Comparison of ENCODE assay signal across 8 mouse cellular contexts in the genomic region with DNA sequence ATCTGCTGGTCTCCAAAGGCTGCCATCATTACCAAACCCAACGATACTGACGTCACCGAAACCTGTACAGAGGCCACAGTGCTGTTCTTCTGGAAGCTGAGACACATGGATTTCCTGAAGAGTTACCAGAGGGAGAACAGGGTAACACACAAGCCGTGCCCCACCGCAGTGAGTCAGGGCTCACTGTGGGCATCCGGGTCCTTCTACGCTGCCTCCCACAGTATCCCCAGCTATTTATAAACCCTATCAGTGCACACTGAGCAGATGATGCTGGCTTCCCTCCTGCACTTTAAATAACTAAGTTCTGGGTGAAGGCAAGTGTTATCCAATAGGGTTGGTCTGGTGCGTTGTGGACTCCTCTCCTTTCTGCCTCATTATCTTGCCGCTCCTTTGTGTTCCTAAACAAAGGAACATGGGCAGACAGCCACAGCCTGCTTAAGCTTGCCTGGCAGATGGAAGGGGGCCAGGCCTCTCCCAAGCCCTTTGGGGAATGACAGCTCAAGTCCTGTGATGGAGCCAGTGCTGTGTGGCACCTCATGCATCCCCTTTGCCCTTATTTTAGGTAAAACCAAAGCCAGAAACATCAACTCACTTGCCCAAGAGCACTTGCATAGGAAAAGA.
DNase-seq lines count a peak whose midpoint lies in the region; ATAC-seq lines count a peak whose summit lies in the region.

No protein-coding gene starts in this region.

- peak; percentile 98 for DNase-seq in fat pad, adult 2 months (ENCODE audit: extremely low read depth, low read depth, low spot score)
- no peak for DNase-seq in heart, embryonic 10.5 days (ENCODE audit: low spot score)
- peak; percentile 62 to 65 for DNase-seq in layer of hippocampus, postnatal 10 days (ENCODE audit: low spot score in 2 of 2)
- DNase-seq in midbrain, embryonic 14.5 days = peak; percentile 77

- H3K9ac ChIP-seq in midbrain, embryonic 14.5 days (replicated peaks; ENCODE audit: low read length) = no peak overlapping the region
- H3K9ac ChIP-seq in kidney, embryonic 14.5 days (ENCODE audit: low read depth, low read length) = no peak overlapping the region
- no peak overlapping the region for H3K9ac ChIP-seq in intestine, embryonic 16.5 days (ENCODE audit: low read depth, low read length)

- H3K4me3 ChIP-seq in heart, embryonic 10.5 days = no peak overlapping the region
- no peak overlapping the region for H3K4me3 ChIP-seq in midbrain, embryonic 14.5 days (replicated peaks; ENCODE audit: low read depth, low read length)
- no peak overlapping the region for H3K4me3 ChIP-seq in kidney, embryonic 14.5 days (ENCODE audit: low read length)
- H3K4me3 ChIP-seq in intestine, embryonic 16.5 days (ENCODE audit: low read length) = no peak overlapping the region

- H3K36me3 ChIP-seq in heart, embryonic 10.5 days = no peaks in the 10 kb centered on the region
- H3K36me3 ChIP-seq in midbrain, embryonic 14.5 days (ENCODE audit: control insufficient read depth, insufficient read depth, low read length) = no peaks in the 10 kb centered on the region
- H3K36me3 ChIP-seq in kidney, embryonic 14.5 days (ENCODE audit: control insufficient read depth, insufficient read depth, low read length) = no peaks in the 10 kb centered on the region
- H3K36me3 ChIP-seq in intestine, embryonic 16.5 days (ENCODE audit: control insufficient read depth, insufficient read depth, low read length) = no peaks in the 10 kb centered on the region

- no peaks in the 10 kb centered on the region for H3K27me3 ChIP-seq in heart, embryonic 10.5 days (ENCODE audit: insufficient read depth, poor library complexity, severe bottlenecking)
- H3K27me3 ChIP-seq in midbrain, embryonic 14.5 days (ENCODE audit: control insufficient read depth, insufficient read depth, low read length) = no peaks in the 10 kb centered on the region
- H3K27me3 ChIP-seq in kidney, embryonic 14.5 days (ENCODE audit: control insufficient read depth, insufficient read depth, low read length) = no peaks in the 10 kb centered on the region
- H3K27me3 ChIP-seq in intestine, embryonic 16.5 days (replicated peaks; ENCODE audit: control insufficient read depth, insufficient read depth, low read length) = no peaks in the 10 kb centered on the region

- peak; percentile 22; the same call in 1 of the 2 replicates for ATAC-seq in cerebellum, adult (ENCODE audit: insufficient number of reproducible peaks, low FRiP score, low TSS enrichment)
- ATAC-seq in midbrain, embryonic 14.5 days (ENCODE audit: low FRiP score, low TSS enrichment) = peak; percentile 58; the same call in 1 of the 2 replicates
- ATAC-seq in kidney, embryonic 14.5 days (ENCODE audit: low FRiP score, low TSS enrichment) = no peak
- no peak for ATAC-seq in erythroblast, adult 5-6 weeks (replicated peaks; ENCODE audit: low FRiP score, poor library complexity, severe bottlenecking)
- ATAC-seq in intestine, embryonic 16.5 days = no peak

- peak overlapping the region; percentile 62 for H3K27ac ChIP-seq in heart, embryonic 10.5 days
- 0 out of 2 replicates have a peak overlapping the region, but pooled peaks have one; percentile 4 for H3K27ac ChIP-seq in midbrain, embryonic 14.5 days (replicated peaks; ENCODE audit: low read depth, low read length)
- no peak overlapping the region for H3K27ac ChIP-seq in kidney, embryonic 14.5 days (ENCODE audit: low read depth, low read length)
- H3K27ac ChIP-seq in intestine, embryonic 16.5 days (ENCODE audit: low read length) = no peak overlapping the region

- no peaks in the 10 kb centered on the region for H3K9me3 ChIP-seq in heart, embryonic 10.5 days
- no peaks in the 10 kb centered on the region for H3K9me3 ChIP-seq in midbrain, embryonic 14.5 days (ENCODE audit: control insufficient read depth, low read length)
- H3K9me3 ChIP-seq in kidney, embryonic 14.5 days (ENCODE audit: control insufficient read depth, low read length) = no peaks in the 10 kb centered on the region
- no peaks in the 10 kb centered on the region for H3K9me3 ChIP-seq in intestine, embryonic 16.5 days (ENCODE audit: control insufficient read depth, low read length)

- H3K4me2 ChIP-seq in midbrain, embryonic 14.5 days (ENCODE audit: low read length) = no peak overlapping the region
- no peak overlapping the region for H3K4me2 ChIP-seq in kidney, embryonic 14.5 days (replicated peaks; ENCODE audit: low read depth, low read length)
- H3K4me2 ChIP-seq in intestine, embryonic 16.5 days (ENCODE audit: low read depth, low read length) = no peak overlapping the region

- WGBS in heart, embryonic 10.5 days = 71% methylated on average over 9 of the region's 9 CpGs
- WGBS in midbrain, embryonic 14.5 days = 57% methylated on average over 9 of the region's 9 CpGs
- WGBS in kidney, embryonic 14.5 days = 91% methylated on average over 9 of the region's 9 CpGs
- WGBS in intestine, embryonic 16.5 days = 80% methylated on average over 9 of the region's 9 CpGs

- H3K4me1 ChIP-seq in heart, embryonic 10.5 days = peaks cover 27% of the 10 kb centered on the region
- H3K4me1 ChIP-seq in midbrain, embryonic 14.5 days (ENCODE audit: control insufficient read depth, insufficient read depth, low read length) = peaks cover 6% of the 10 kb centered on the region; the same call in 1 of the 2 replicates
- no peaks in the 10 kb centered on the region for H3K4me1 ChIP-seq in kidney, embryonic 14.5 days (ENCODE audit: control insufficient read depth, insufficient read depth, low read length)
- H3K4me1 ChIP-seq in intestine, embryonic 16.5 days (ENCODE audit: control insufficient read depth, insufficient read depth, low read length) = no peaks in the 10 kb centered on the region

Comparison
In these comparisons a context has a peak if more than half of its experiments do, and no peak if none do; other contexts are left out.
1. ATAC-seq: peak in cerebellum, adult (single experiment) and midbrain, embryonic 14.5 days (single experiment); none in kidney, embryonic 14.5 days (single experiment), erythroblast, adult 5-6 weeks (single experiment) and intestine, embryonic 16.5 days (single experiment).
2. H3K27ac ChIP-seq: peak in heart, embryonic 10.5 days (single experiment) and midbrain, embryonic 14.5 days (single experiment); none in kidney, embryonic 14.5 days (single experiment) and intestine, embryonic 16.5 days (single experiment).